21 mouse cellular contexts compared by ENCODE assay signal in the genomic region with DNA sequence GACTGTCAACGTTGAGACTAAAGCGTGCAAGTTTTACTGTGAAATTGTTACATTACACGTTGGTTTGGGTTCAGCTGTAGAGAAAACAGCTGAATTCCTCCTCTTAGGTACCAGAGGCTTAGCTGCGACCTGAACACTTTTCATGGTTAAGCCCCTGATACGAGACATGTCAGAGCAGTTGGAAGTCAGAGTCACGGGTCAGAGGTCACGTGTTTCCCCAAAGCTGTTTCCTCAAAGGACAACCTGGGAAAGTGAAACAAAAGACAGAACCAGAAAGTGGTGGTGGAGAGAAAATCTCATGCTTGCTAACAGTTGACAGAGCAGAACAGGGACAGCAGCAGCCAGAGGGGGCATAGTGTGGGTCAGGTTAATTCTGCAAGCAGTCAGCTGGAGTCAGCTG. TPM values are rescaled to one million over a fixed set of nuclear protein-coding genes. Genes with fewer than 3 reads are reported as not detected.
DNase-seq lines count a peak whose midpoint lies in the region; ATAC-seq and TF ChIP-seq lines count a peak whose summit lies in the region.
"Had no signal": no experiment of that assay in that cellular context is flagged by ENCODE, and none has a peak within 500 bp of the region (broad histone marks: within the 10 kb centered on the region; RNA-seq: fewer than 3 reads in every experiment).

No protein-coding gene starts in this region.

- H3K9me3 ChIP-seq in kidney, postnatal 0 days (replicated peaks; ENCODE audit: low read length): no peaks in the 10 kb centered on the region
- no peaks in the 10 kb centered on the region for H3K9me3 ChIP-seq in embryonic facial prominence, embryonic 10.5 days
- H3K9me3 ChIP-seq in forebrain, embryonic 14.5 days (replicated peaks; ENCODE audit: control insufficient read depth, low read length): no peaks in the 10 kb centered on the region
- H3K9me3 ChIP-seq in hindbrain, postnatal 0 days (ENCODE audit: low read length): no peaks in the 10 kb centered on the region
- H3K9me3 ChIP-seq: embryonic facial prominence, embryonic 15.5 days; forebrain, embryonic 10.5 days; heart, embryonic 13.5 days; hindbrain, embryonic 15.5 days had no signal

- H3K27me3 ChIP-seq in kidney, postnatal 0 days (ENCODE audit: insufficient read depth, low read length): no peaks in the 10 kb centered on the region
- H3K27me3 ChIP-seq in embryonic facial prominence, embryonic 10.5 days (replicated peaks; ENCODE audit: low read depth, poor library complexity, severe bottlenecking): peaks cover 9% of the 10 kb centered on the region; the same call in 1 of the 2 replicates
- H3K27me3 ChIP-seq in forebrain, embryonic 14.5 days (replicated peaks; ENCODE audit: control insufficient read depth, insufficient read depth, low read length): no peaks in the 10 kb centered on the region
- no peaks in the 10 kb centered on the region for H3K27me3 ChIP-seq in hindbrain, postnatal 0 days (ENCODE audit: insufficient read depth, low read length)
- H3K27me3 ChIP-seq: embryonic facial prominence, embryonic 15.5 days; heart, embryonic 13.5 days; hindbrain, embryonic 15.5 days had no signal

- H3K27ac ChIP-seq in kidney, postnatal 0 days: no peak overlapping the region
- peak overlapping the region; percentile 51; the same call in 1 of the 2 replicates for H3K27ac ChIP-seq in embryonic facial prominence, embryonic 10.5 days (replicated peaks)
- no peak overlapping the region for H3K27ac ChIP-seq in forebrain, embryonic 14.5 days (ENCODE audit: low read depth, low read length)
- H3K27ac ChIP-seq in hindbrain, postnatal 0 days: no peak overlapping the region
- H3K27ac ChIP-seq: embryonic facial prominence, embryonic 15.5 days; forebrain, embryonic 10.5 days; gastrocnemius, adult 2 months; heart, embryonic 13.5 days; hindbrain, embryonic 15.5 days had no signal

- H3K36me3 ChIP-seq in kidney, postnatal 0 days (ENCODE audit: insufficient read depth, low read length): no peaks in the 10 kb centered on the region
- H3K36me3 ChIP-seq in embryonic facial prominence, embryonic 10.5 days (replicated peaks): no peaks in the 10 kb centered on the region
- no peaks in the 10 kb centered on the region for H3K36me3 ChIP-seq in forebrain, embryonic 14.5 days (ENCODE audit: control insufficient read depth, insufficient read depth, low read length)
- H3K36me3 ChIP-seq in hindbrain, postnatal 0 days (ENCODE audit: insufficient read depth, low read length): no peaks in the 10 kb centered on the region
- H3K36me3 ChIP-seq: embryonic facial prominence, embryonic 15.5 days; forebrain, embryonic 10.5 days; G1E; heart, embryonic 13.5 days; hindbrain, embryonic 15.5 days had no signal

- no peak for DNase-seq in kidney, postnatal 0 days (ENCODE audit: low spot score)
- no peak for DNase-seq in kidney, postnatal 25 days
- DNase-seq in embryonic facial prominence, embryonic 10.5 days (ENCODE audit: low spot score): no peak
- DNase-seq in testis, postnatal 10 days (ENCODE audit: low spot score): no peak
- no peak for DNase-seq in forebrain, embryonic 14.5 days (ENCODE audit: low spot score)
- DNase-seq in hindbrain, postnatal 0 days (ENCODE audit: low spot score): no peak
- DNase-seq: adrenal gland, postnatal 14 days; cerebellum, adult 18-20 months; cerebellum, adult 9-11 months; forebrain, postnatal 0 days; gastrocnemius, adult 2 months; gastrocnemius, postnatal 25 days; heart, postnatal 36 days had no signal

- WGBS in kidney, postnatal 0 days: 66% methylated on average over 7 of the region's 7 CpGs
- WGBS in embryonic facial prominence, embryonic 10.5 days: 58% methylated on average over 7 of the region's 7 CpGs
- 68% methylated on average over 7 of the region's 7 CpGs for WGBS in forebrain, embryonic 14.5 days
- WGBS in hindbrain, postnatal 0 days: 66% methylated on average over 7 of the region's 7 CpGs

- no peak overlapping the region for H3K4me2 ChIP-seq in kidney, postnatal 0 days (ENCODE audit: low read length)
- no peak overlapping the region for H3K4me2 ChIP-seq in forebrain, embryonic 14.5 days (ENCODE audit: low read length)
- H3K4me2 ChIP-seq in hindbrain, postnatal 0 days (ENCODE audit: low read depth, low read length): no peak overlapping the region
- H3K4me2 ChIP-seq: embryonic facial prominence, embryonic 15.5 days; heart, embryonic 13.5 days; hindbrain, embryonic 15.5 days had no signal

- H3K4me1 ChIP-seq in kidney, postnatal 0 days (replicated peaks; ENCODE audit: insufficient read depth, low read length): no peaks in the 10 kb centered on the region
- H3K4me1 ChIP-seq in embryonic facial prominence, embryonic 10.5 days: peaks cover 59% of the 10 kb centered on the region
- H3K4me1 ChIP-seq in forebrain, embryonic 14.5 days (ENCODE audit: control insufficient read depth, insufficient read depth, low read length): no peaks in the 10 kb centered on the region
- no peaks in the 10 kb centered on the region for H3K4me1 ChIP-seq in hindbrain, postnatal 0 days (ENCODE audit: insufficient read depth, low read length)

- H3K9ac ChIP-seq in kidney, postnatal 0 days (ENCODE audit: low read depth, low read length): no peak overlapping the region
- H3K9ac ChIP-seq in forebrain, embryonic 14.5 days (ENCODE audit: low read length): no peak overlapping the region
- H3K9ac ChIP-seq in hindbrain, postnatal 0 days (replicated peaks; ENCODE audit: low read length): no peak overlapping the region
- H3K9ac ChIP-seq: embryonic facial prominence, embryonic 15.5 days; forebrain, postnatal 0 days; heart, embryonic 13.5 days; hindbrain, embryonic 15.5 days had no signal

- ATAC-seq in kidney, postnatal 0 days (replicated peaks; ENCODE audit: low FRiP score, low read depth): no peak
- peak; percentile 29 for ATAC-seq in megakaryocyte, adult 5-6 weeks (ENCODE audit: poor library complexity, severe bottlenecking)
- no peak for ATAC-seq in forebrain, embryonic 14.5 days
- no peak for ATAC-seq in hindbrain, postnatal 0 days
- ATAC-seq: forebrain, postnatal 0 days; inflammation-experienced regulatory T-cells, adult 6 months had no signal

- 0 out of 2 replicates have a peak, but pooled peaks have one; percentile 3 for TF ChIP-seq CTCF in kidney, postnatal 0 days (IDR thresholded peaks at IDR 0.05; ENCODE audit: low read depth)
- no peak for TF ChIP-seq CTCF in hindbrain, postnatal 0 days (IDR thresholded peaks at IDR 0.05; ENCODE audit: low read depth)

- H3K4me3 ChIP-seq in kidney, postnatal 0 days (replicated peaks; ENCODE audit: low read depth, low read length): no peak overlapping the region
- no peak overlapping the region for H3K4me3 ChIP-seq in embryonic facial prominence, embryonic 10.5 days
- no peak overlapping the region for H3K4me3 ChIP-seq in forebrain, embryonic 14.5 days (ENCODE audit: low read depth, low read length)
- H3K4me3 ChIP-seq in hindbrain, postnatal 0 days (ENCODE audit: low read length): no peak overlapping the region
- H3K4me3 ChIP-seq: embryonic facial prominence, embryonic 15.5 days; erythroblast, embryonic 14.5 days; forebrain, embryonic 10.5 days; gastrocnemius, adult 2 months; heart, embryonic 13.5 days; hindbrain, embryonic 15.5 days had no signal

RNA-seq across cellular contexts. Expression of a gene that starts 17.7 kb away (rescaled TPM):
- 4.3 and 4.9 TPM in 2 replicates for polyA plus RNA-seq in kidney, postnatal 0 days (2015; fragmentation: Nextera tagmentation; extraction: Ambion mirVana)
- polyA plus RNA-seq in embryonic facial prominence, embryonic 10.5 days (2016; fragmentation: Nextera tagmentation; extraction: Ambion mirVana): 6.2 and 6.3 TPM in 2 replicates
- 24.1 and 26.5 TPM in 2 replicates for total RNA-seq in megakaryocyte, adult 5-6 weeks (2015)
- total RNA-seq in megakaryocyte, adult 5-6 weeks (2017): 15.0 and 18.6 TPM in 2 replicates
- polyA plus RNA-seq in forebrain, embryonic 14.5 days (2014; fragmentation: Nextera tagmentation; extraction: Ambion mirVana): 7.1 and 7.2 TPM in 2 replicates
- 22.1 and 25.2 TPM in 2 replicates for total RNA-seq in hindbrain, postnatal 0 days (2014; rRNA removed)
- polyA plus RNA-seq in hindbrain, postnatal 0 days (2015; fragmentation: Nextera tagmentation; extraction: Ambion mirVana): 7.8 and 7.9 TPM in 2 replicates
- polyA plus RNA-seq: erythroblast, embryonic 14.5 days; G1E; inflammation-experienced regulatory T-cells, adult 6 months had no signal
